27 mouse cellular contexts compared by ENCODE assay signal in the genomic region with DNA sequence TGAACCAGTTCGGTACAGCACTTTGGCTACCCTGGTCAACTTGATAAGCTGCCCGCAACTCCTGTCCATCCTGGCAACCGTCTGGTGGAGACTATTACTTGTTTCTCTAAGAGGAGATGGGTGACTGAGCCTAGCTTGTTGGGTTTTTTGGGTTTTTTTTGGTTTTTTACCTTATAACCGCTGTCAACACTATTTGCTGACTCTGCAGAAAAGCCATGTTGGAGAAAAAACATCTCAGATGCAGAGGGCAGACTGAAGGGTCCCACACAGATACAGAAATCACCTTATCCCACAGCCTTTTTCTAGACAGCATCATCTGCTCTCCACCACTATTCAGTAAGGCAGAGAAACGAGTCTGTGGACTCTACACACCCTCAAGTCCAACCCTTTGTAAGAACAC. TPM values are rescaled to one million over a fixed set of nuclear protein-coding genes. Genes with fewer than 3 reads are reported as not detected.
DNase-seq lines count a peak whose midpoint lies in the region; TF ChIP-seq lines count a peak whose summit lies in the region.
"Had no signal": no experiment of that assay in that cellular context is flagged by ENCODE, and none has a peak within 500 bp of the region (broad histone marks: within the 10 kb centered on the region; RNA-seq: fewer than 3 reads in every experiment).

No protein-coding gene starts in this region.

- H3K9ac ChIP-seq in CH12.LX (ENCODE audit: insufficient read depth, low read depth) (no peak overlapping the region), ES-E14 (ENCODE audit: insufficient read depth, low read depth, low read length, poor library complexity, severe bottlenecking) (no peak overlapping the region)
- H3K9ac ChIP-seq: embryonic facial prominence, embryonic 13.5 days; embryonic facial prominence, embryonic 15.5 days had no signal

- H3K9me3 ChIP-seq in CH12.LX (replicated peaks; ENCODE audit: low read length), result peaks cover 6% of the 10 kb centered on the region
- H3K9me3 ChIP-seq in ES-E14 (ENCODE audit: control insufficient read depth, insufficient read depth, low read depth, low read length), result no peaks in the 10 kb centered on the region
- H3K9me3 ChIP-seq: embryonic facial prominence, embryonic 13.5 days; embryonic facial prominence, embryonic 15.5 days; forebrain, embryonic 10.5 days had no signal

- H3K36me3 ChIP-seq in CH12.LX (replicated peaks in 1 of 2; ENCODE audit: control insufficient read depth in 1 of 2, insufficient read depth in 1 of 2, low read length in 1 of 2) (no peaks in the 10 kb centered on the region), ES-E14 (ENCODE audit: control insufficient read depth, insufficient read depth, low read length, poor library complexity, severe bottlenecking) (no peaks in the 10 kb centered on the region)
- H3K36me3 ChIP-seq: embryonic facial prominence, embryonic 13.5 days; embryonic facial prominence, embryonic 15.5 days; forebrain, embryonic 10.5 days had no signal

- no peaks in the 10 kb centered on the region for H3K27me3 ChIP-seq in CH12.LX (replicated peaks)
- H3K27me3 ChIP-seq: embryonic facial prominence, embryonic 13.5 days; embryonic facial prominence, embryonic 15.5 days; Patski had no signal

- no peak overlapping the region for H3K4me2 ChIP-seq in CH12.LX (ENCODE audit: insufficient read depth, low read depth, poor library complexity, severe bottlenecking)
- H3K4me2 ChIP-seq: embryonic facial prominence, embryonic 13.5 days; embryonic facial prominence, embryonic 15.5 days had no signal

- no peak for TF ChIP-seq CTCF in CH12.LX (conservative IDR thresholded peaks at IDR 0.05 in 1 of 2, IDR thresholded peaks at IDR 0.05 in 1 of 2; ENCODE audit: low read depth in 2 of 2, low read length in 2 of 2)

- no peaks in the 10 kb centered on the region for H3K79me2 ChIP-seq in CH12.LX (replicated peaks; ENCODE audit: control insufficient read depth, extremely low read depth, insufficient read depth, poor library complexity, severe bottlenecking)

- H3K4me3 ChIP-seq in CH12.LX (replicated peaks in 1 of 3; ENCODE audit: low read depth in 2 of 3, low read length in 2 of 3, poor library complexity in 1 of 3) (no peak overlapping the region), ES-E14 (ENCODE audit: insufficient read depth in 1 of 2, low read depth in 1 of 2, low read length in 2 of 2, poor library complexity in 1 of 2, severe bottlenecking in 1 of 2) (no peak overlapping the region)
- no peak overlapping the region for H3K4me3 ChIP-seq in brown adipose tissue, adult 24 weeks (ENCODE audit: insufficient read depth, low read depth, low read length)
- H3K4me3 ChIP-seq: embryonic facial prominence, embryonic 13.5 days; embryonic facial prominence, embryonic 15.5 days; erythroblast, embryonic 14.5 days; forebrain, embryonic 10.5 days had no signal

- dilution Hi-C loops in CH12.LX (cut with MboI; ENCODE audit: extremely low pct_ligation_motif_present, extremely low pct_unique_long_range_greater_than_20kb, low sequenced_read_pairs), result no loop called here

- TF ChIP-seq RAD21 in CH12.LX (IDR thresholded peaks at IDR 0.05; ENCODE audit: low read depth, low read length), result no peak

- TF ChIP-seq POLR2A in CH12.LX (IDR thresholded peaks at IDR 0.05; ENCODE audit: low read depth, low read length), result no peak

- DNase-seq in CH12.LX (ENCODE audit: extremely low read depth) (no peak), ES-E14 (ENCODE audit: low read depth, low spot score) (no peak)
- no peak for DNase-seq in kidney, adult 11 months
- DNase-seq in left cerebral cortex, postnatal 10 days (ENCODE audit: extremely low spot score in 1 of 2, low spot score in 2 of 2), result no peak
- no peak for DNase-seq in heart, adult 18-20 months
- DNase-seq: adrenal gland, adult 8-10 months; adrenal gland, postnatal 14 days; adrenal gland, postnatal 36 days; cerebellum, adult 11 months; cerebellum, adult 18-20 months; cerebellum, adult 8-10 months; cerebellum, adult 9-11 months; cerebellum, postnatal 14 days; cerebellum, postnatal 36 days; embryo, embryonic 11 days had no signal

- H3K4me1 ChIP-seq in CH12.LX (ENCODE audit: control insufficient read depth in 1 of 2, insufficient read depth in 2 of 2) (peaks cover 10 to 39% of the 10 kb centered on the region in 2 experiments; a peak in 3 of 4 replicates), ES-E14 (ENCODE audit: control insufficient read depth in 2 of 2, insufficient read depth in 2 of 2, low read length in 2 of 2, poor library complexity in 1 of 2) (no peaks in the 10 kb centered on the region)
- H3K4me1 ChIP-seq in brown adipose tissue, adult 24 weeks (ENCODE audit: control insufficient read depth, insufficient read depth, insufficient read length, low read length), result no peaks in the 10 kb centered on the region
- H3K4me1 ChIP-seq: embryonic facial prominence, embryonic 13.5 days; embryonic facial prominence, embryonic 15.5 days; forebrain, embryonic 10.5 days had no signal

- intact Hi-C loops in left cerebral cortex, postnatal 10 days (cut with DNase I), result no loop called here

- H3K27ac ChIP-seq in CH12.LX (ENCODE audit: insufficient read depth, low read depth) (no peak overlapping the region), ES-E14 (ENCODE audit: insufficient read depth, low read depth, low read length, poor library complexity, severe bottlenecking) (no peak overlapping the region)
- H3K27ac ChIP-seq in brown adipose tissue, adult 24 weeks (replicated peaks; ENCODE audit: low read depth, low read length), result 0 out of 2 replicates have a peak overlapping the region, but pooled peaks have one; percentile 4
- H3K27ac ChIP-seq: embryonic facial prominence, embryonic 13.5 days; embryonic facial prominence, embryonic 15.5 days; forebrain, embryonic 10.5 days had no signal

- in situ Hi-C loops in CH12.LX (cut with MboI; ENCODE audit: low pct_ligation_motif_present, low pct_unique_long_range_greater_than_20kb, low sequenced_read_pairs) (loop anchor here (25.0 kb wide), 1 partner anchor 349 kb away; a partner anchor contains a TSS), ES-E14 (cut with MboI; ENCODE audit: low sequenced_read_pairs in 2 of 2, unreplicated experiment in 2 of 2) (loop anchor here in 1 of 2 experiments (25.0 kb wide), 1 partner anchor 99 kb away; a partner anchor contains a TSS)

- no peak for TF ChIP-seq EP300 in CH12.LX (IDR thresholded peaks at IDR 0.05; ENCODE audit: low read length)

TF ChIP-seq in CH12.LX, 34 proteins besides CTCF, POLR2A, EP300 and RAD21:
- TF ChIP-seq NELFE (IDR thresholded peaks at IDR 0.05; ENCODE audit: low read depth, low read length), result no peak
- no peak for TF ChIP-seq CHD2 (IDR thresholded peaks at IDR 0.05; ENCODE audit: low read length)
- peak; percentile 98 for TF ChIP-seq MAFK (IDR thresholded peaks at IDR 0.05; ENCODE audit: insufficient replicate concordance, low read length)
- no peak for TF ChIP-seq JUN (IDR thresholded peaks at IDR 0.05; ENCODE audit: insufficient read depth, low read depth, low read length)

TF ChIP-seq in ES-E14, 5 proteins besides CTCF, POLR2A, EP300 and RAD21:
- TF ChIP-seq MAFK (IDR thresholded peaks at IDR 0.05; ENCODE audit: insufficient read depth, low read depth, low read length) (peak; percentile 91), HCFC1 (IDR thresholded peaks at IDR 0.05; ENCODE audit: borderline replicate concordance, insufficient read depth, low read length) (no peak)

RNA-seq across cellular contexts. Expression of a gene that starts 9.5 kb away (rescaled TPM):
- total RNA-seq in CH12.LX (2012; rRNA removed) (20.2 and 31.8 TPM in 2 replicates), CH12.LX (2014; rRNA removed) (29.5 and 31.1 TPM in 2 replicates), ES-E14 (2012; rRNA removed) (2.4 and 4.5 TPM in 2 replicates)
- polyA plus RNA-seq in CH12.LX (2012; ENCODE audit: insufficient read length, low read depth), result 36.1 and 44.3 TPM in 2 replicates
- polyA plus RNA-seq in brown adipose tissue, adult 24 weeks (2012; ENCODE audit: insufficient read depth, insufficient read length, missing spikeins), result 11.0 and 11.9 TPM in 2 replicates
- total RNA-seq in left cerebral cortex, postnatal 10 days (2021), result 1 to 10 TPM; 3.8 to 5.4 TPM
- total RNA-seq in heart, adult 18-20 months (2021), result 1 to 10 TPM; 6.8 to 7.3 TPM
- polyA plus RNA-seq: erythroblast, embryonic 14.5 days; forebrain, embryonic 10.5 days had no signal

RNA-seq across cellular contexts. Expression of a gene that starts 32.9 kb away (rescaled TPM):
- total RNA-seq in CH12.LX (2012; rRNA removed) (48.4 and 56.8 TPM in 2 replicates), CH12.LX (2014; rRNA removed) (41.8 and 50.2 TPM in 2 replicates), ES-E14 (2012; rRNA removed) (0.49 TPM in 1 of 2 replicates, not detected in the other)
- polyA plus RNA-seq in CH12.LX (2012; ENCODE audit: insufficient read length, low read depth), result 46.7 and 52.8 TPM in 2 replicates
- polyA plus RNA-seq in brown adipose tissue, adult 24 weeks (2012; ENCODE audit: insufficient read depth, insufficient read length, missing spikeins), result 2.2 and 3.9 TPM in 2 replicates
- total RNA-seq in left cerebral cortex, postnatal 10 days (2021), result not detected
- under 1 TPM; 0.35 to 0.59 TPM for total RNA-seq in heart, adult 18-20 months (2021)
- polyA plus RNA-seq: erythroblast, embryonic 14.5 days had no signal

RNA-seq across cellular contexts. Expression of a gene that starts 58.5 kb away (rescaled TPM):
- total RNA-seq in CH12.LX (2012; rRNA removed), result 10.6 and 18.5 TPM in 2 replicates
- total RNA-seq in CH12.LX (2014; rRNA removed), result 30.6 and 34.8 TPM in 2 replicates
- 15.4 and 17.7 TPM in 2 replicates for polyA plus RNA-seq in CH12.LX (2012; ENCODE audit: insufficient read length, low read depth)
- not detected in 2 replicates for total RNA-seq in ES-E14 (2012; rRNA removed)
- 1.8 TPM in 1 of 2 replicates, not detected in the other for polyA plus RNA-seq in brown adipose tissue, adult 24 weeks (2012; ENCODE audit: insufficient read depth, insufficient read length, missing spikeins)
- not detected for total RNA-seq in left cerebral cortex, postnatal 10 days (2021)
- 1 to 10 TPM in 1 of 2 experiments, under 1 TPM in 1; 0.22 to 2.7 TPM for total RNA-seq in heart, adult 18-20 months (2021)
- total RNA-seq: common myeloid progenitor, adult 5-6 weeks had no signal
- polyA plus RNA-seq: C2C12; embryonic facial prominence, embryonic 11.5 days; embryonic facial prominence, embryonic 13.5 days; embryonic facial prominence, embryonic 15.5 days; erythroblast, embryonic 14.5 days; forebrain, embryonic 10.5 days; forebrain, embryonic 14.5 days; forebrain, embryonic 16.5 days; frontal cortex, adult 2 months; Patski had no signal

Comparison
In these comparisons a context has a peak if more than half of its experiments do, and no peak if none do; other contexts are left out.
1. RNA of a gene that starts 32.9 kb away (total RNA-seq): 41.8 to 56.8 TPM in CH12.LX; 0.35 to 0.59 TPM in heart, adult 18-20 months, 0.49 TPM in ES-E14 and not detected in left cerebral cortex, postnatal 10 days; every median in the first group is over 10 times any median in the second.